Mouse (Mus musculus) lung, adult 2 months (tissue): Measurements from ENCODE around the gene Lct. TPM values are rescaled to one million over a fixed set of nuclear protein-coding genes. Genes with fewer than 3 reads are reported as not detected.

Source experiments
- DNase-seq: peaks from one replicate; pipeline ENCODE4 v3.0.0; 2022
- H3K4me1 ChIP-seq: fragments of 200-500 bp; 2 replicates; pipeline ENCODE4 v1.6.1; 2011; ENCODE audit warnings: low read length; ENCODE audit not compliant: control insufficient read depth, insufficient read depth
- H3K4me3 ChIP-seq: fragments of 200-500 bp; replicated peaks from 2 replicates; pipeline ENCODE3; 2011; ENCODE audit warnings: low read depth, mild to moderate bottlenecking, control low read depth, low read length; ENCODE audit errors: extremely low read depth
- CTCF ChIP-seq: fragments of 200-500 bp; IDR thresholded peaks from 2 replicates; pipeline ENCODE4 v1.5.1; 2011; ENCODE audit warnings: mild to moderate bottlenecking, low read length, control low read depth; ENCODE audit not compliant: insufficient read depth
- POLR2A ChIP-seq: fragments of 200-500 bp; IDR thresholded peaks from 2 replicates; pipeline ENCODE4 v1.6.1; 2011; ENCODE audit warnings: low read depth, mild to moderate bottlenecking, control low read depth, low read length, borderline replicate concordance; ENCODE audit errors: extremely low read depth
- WGBS: fragments of 180-500 bp; shearing (Covaris S2); methylation state at CpG from one replicate; pipeline ENCODE4 v1.1.7; 2018; 5-methylcytosine and 5-hydroxymethylcytosine counted together
- polyA plus RNA-seq: library from polyadenylated mRNA; depleted of rRNA; stranded (reverse); fragments of >200 nt; gene quantifications from 2 replicates; pipeline ENCODE4 v1.2.3, GENCODE M21; 2012; rRNA removed

Lct gene
- polyA plus RNA-seq: 0.09 and 0.17 TPM in 2 replicates

DNA sequence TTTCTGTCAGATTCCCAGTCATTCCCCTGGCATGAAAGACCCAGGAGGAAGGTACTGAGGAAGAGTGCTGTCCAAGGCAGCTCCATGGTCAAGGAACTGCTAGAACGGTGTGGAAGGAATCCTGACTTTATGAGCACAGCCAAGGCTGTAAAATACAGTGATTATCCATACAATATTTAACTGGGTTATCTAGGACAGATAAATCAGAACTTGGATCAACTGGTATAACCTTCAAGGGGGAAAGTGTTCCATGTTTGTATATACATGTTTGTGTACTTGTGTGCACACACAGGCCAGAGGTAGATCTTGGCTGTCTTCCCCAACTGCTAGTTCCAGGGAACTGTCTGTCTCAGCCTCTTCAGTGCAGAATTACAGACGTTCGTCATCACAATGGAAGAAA lies at the start of gene Lct:
Lct (minus strand) TSS at position 101 of the 400 bp plus-strand sequence.
- no peaks in the 10 kb centered on the region for H3K4me1 ChIP-seq
- 78% methylated on average over 3 of the region's 3 CpGs for WGBS
- DNase-seq: no peak
- H3K4me3 ChIP-seq: no peak within 1 kb of the TSS
- no peak for TF ChIP-seq CTCF
- no peak for TF ChIP-seq POLR2A

DNA sequence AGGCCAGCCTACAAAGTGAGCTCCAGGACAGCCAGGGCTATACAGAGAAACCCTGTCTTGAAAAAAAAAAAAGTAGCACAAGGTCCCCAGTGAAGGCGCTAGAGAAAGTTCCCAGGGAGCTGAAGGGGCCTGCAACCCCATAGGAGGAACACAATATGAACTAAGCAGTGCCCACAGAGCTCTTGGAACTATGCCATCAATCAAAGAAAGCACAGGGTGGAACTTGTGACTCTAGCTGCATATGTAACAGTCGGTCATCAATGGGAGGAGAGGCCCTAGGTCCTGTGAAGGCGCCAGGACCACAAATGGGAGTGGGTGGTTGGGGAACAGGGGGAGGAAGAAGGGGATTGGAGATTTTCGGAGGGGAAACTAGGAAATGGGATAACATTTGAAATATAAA lies 48.7 kb upstream of the Lct start:
- Histone ChIP-seq H3K4me3 (no peak overlapping the region), H3K4me1 (no peaks in the 10 kb centered on the region)
- TF ChIP-seq CTCF (no peak), POLR2A (no peak)
- 95% methylated on average over 4 of the region's 4 CpGs for WGBS
- DNase-seq: no peak

DNA sequence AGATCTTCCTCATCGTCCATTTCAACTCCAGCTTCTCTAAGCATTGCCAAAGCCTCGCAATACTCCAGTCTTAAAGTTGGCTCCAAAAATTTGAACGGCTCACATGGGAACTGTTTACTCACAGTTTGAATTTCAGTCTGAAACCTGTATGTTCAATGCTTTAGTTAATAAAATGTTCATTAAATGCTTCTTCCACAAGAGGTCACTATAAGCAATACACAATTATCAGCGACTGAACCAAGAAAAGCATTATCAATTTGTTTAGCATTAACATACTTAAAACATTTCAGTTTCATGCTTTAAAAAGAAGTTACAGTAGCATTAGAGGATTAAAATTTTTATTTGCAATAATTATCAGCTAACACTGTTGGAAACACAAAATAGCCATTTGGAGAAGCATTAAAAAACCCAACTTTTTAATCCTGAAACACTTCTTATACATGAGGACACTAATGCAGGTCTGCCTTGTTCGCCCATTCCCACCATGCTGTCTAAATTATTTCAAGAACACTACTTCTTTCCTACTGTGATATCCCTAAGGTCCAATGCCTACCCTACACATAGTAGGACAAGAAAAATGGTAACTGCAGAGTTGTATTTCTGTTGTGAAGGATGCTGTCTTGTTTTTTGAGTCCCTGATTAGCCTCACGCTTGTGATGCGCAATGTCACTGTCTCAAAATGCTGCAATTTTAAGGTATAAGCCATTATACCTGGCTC lies 44.2 kb upstream of the Lct start:
- peak; percentile 40; the same call in 1 of the 2 replicates for TF ChIP-seq CTCF
- no peak for TF ChIP-seq POLR2A
- DNase-seq: no peak
- Histone ChIP-seq H3K4me3 (no peak overlapping the region), H3K4me1 (no peaks in the 10 kb centered on the region)
- 67% methylated on average over 7 of the region's 7 CpGs for WGBS

DNA sequence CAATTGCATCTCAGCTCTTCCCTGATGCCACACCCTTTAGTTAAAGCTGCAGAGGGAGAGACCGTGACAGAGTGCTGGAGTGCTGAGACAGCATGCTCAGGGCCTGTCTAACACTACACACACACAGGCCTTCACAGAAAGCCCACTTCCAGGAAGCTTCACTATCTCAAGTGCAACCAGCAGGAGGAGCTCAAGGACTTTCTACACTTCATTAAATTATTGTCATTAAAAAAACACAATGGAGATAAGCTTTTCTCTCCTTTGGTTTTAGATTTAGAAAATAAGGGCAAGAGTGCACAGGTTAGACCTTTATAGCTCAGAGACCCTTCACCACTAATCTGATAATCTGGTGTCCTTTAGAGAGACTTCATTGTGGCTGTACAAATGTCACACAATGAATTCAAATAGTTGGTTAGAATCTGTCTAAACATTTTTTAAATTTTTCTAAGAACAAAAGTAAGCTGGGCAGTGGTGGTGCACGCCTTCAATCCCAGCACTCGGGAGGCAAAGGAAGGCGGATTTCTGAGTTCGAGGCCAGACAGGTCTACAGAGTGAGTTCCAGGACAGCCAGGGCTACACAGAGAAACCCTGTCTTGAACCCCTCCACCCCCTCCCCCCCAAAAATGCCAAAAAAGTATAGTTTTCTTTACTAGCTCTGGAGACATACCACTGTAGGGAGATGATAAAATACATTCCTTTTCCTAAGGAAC lies 40.8 kb upstream of the Lct start:
- H3K4me3 ChIP-seq: no peak overlapping the region
- no peaks in the 10 kb centered on the region for H3K4me1 ChIP-seq
- WGBS: 59% methylated on average over 5 of the region's 5 CpGs
- TF ChIP-seq CTCF (peak; percentile 31), POLR2A (no peak)
- DNase-seq: peak; percentile 36

DNA sequence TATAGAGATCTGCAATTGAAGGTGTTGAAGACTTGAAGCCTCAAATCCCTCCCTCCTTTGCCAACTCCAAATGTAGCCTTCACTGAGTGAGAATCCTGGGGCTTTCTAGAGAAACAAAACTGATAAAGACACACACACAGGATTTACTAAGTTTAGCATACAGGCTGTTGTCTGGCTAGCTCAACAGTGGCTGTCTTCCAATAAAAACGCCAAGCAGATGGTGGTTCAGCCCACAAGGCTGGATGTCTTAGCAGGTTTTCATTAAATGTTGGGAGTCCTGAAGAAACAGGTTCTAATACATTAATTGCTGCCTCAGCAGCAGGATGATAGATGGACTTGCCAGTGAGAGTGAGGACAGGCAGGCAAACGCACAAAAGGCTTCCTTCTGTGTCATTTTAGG lies 32.5 kb upstream of the Lct start:
- no peak for DNase-seq
- Histone ChIP-seq H3K4me3 (no peak overlapping the region), H3K4me1 (peaks cover 8% of the 10 kb centered on the region)
- 56% methylated on average over 2 of the region's 2 CpGs for WGBS
- no peak for TF ChIP-seq CTCF
- TF ChIP-seq POLR2A: no peak

DNA sequence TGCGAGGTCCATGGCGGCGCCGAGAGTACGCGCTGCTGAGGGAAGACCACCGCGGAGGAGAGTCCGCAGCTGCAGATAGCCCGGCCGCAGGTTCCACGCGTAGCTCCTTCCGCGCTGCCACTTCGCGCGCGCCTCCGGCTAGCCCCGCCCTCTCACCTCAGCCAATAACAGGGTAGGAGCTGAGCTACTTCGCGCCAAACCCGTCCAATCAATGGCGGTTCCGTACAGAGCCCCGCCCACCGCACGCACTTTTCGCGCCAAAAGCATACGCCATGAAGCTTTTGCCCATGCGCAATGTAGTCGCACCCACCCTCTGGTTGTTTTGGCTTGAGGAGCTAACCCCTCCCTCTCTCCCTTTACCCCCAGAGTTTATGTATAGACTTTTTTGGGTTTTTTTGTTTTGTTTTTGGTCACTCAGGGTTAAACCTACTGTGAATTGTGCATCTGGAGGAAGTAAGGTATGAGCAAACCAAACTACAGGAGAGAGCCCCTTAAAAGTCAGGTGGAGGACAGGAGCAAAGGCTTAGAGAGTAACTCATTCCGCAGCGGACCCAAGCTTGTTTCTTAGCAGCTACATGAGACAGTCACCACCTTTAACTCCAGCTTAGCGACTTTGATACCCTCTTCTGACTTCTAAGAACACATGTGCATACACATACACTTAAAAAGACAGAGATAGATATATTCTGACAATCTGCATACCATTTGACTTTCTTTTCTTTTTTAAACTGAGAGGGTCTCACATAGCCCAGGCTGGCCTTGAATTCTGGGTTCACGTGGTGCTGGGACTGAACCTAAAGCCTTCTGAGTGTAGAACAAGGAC lies 31.6 kb upstream of the Lct start, which contains the start of gene Mcm6:
Mcm6 (minus strand) TSS at position 111 of the 823 bp plus-strand sequence.
- peak; percentile 92 for DNase-seq
- Histone ChIP-seq H3K4me1 (peaks cover 8% of the 10 kb centered on the region), H3K4me3 (peak within 1 kb of the TSS; percentile 79)
- TF ChIP-seq CTCF (no peak), POLR2A (peak; percentile 50; the same call in 1 of the 2 replicates)
- 3% methylated on average over 38 of the region's 38 CpGs for WGBS

DNA sequence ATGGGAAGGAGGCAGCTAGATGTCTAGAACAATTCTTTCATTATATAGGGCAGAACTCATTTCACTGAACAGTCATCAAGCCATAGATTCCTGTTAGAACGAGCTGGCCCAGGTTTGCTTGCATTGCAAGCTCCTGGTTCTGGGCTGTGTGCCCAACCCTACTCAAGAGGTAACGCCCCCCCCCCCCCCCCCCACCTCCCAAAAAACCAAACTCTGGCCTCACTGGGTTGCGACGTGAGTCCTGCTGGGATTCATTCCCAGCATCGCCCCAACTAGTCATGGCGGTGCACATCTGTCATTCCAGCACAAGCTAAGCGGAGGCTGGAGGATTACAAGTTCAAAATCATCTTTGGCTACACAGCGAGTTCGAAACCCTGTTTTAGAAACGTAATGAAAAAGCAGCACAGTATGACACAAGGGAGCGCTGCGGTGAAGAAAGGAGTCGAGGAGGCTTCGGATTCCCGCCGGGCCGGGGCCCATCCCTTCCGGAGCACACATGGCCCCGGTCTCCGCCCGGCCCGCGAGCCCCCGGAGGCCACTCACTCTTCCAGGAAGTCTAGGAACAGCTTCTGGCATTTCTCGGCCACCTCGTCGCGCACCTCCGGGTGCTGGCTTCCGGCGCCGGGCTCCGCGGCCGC lies 30.9 kb upstream of the Lct start:
- DNase-seq: no peak
- Histone ChIP-seq H3K4me1 (peaks cover 8% of the 10 kb centered on the region), H3K4me3 (peak overlapping the region; percentile 79)
- TF ChIP-seq POLR2A (no peak), CTCF (no peak)
- WGBS: under 1% methylated on average over 35 of the region's 35 CpGs

DNA sequence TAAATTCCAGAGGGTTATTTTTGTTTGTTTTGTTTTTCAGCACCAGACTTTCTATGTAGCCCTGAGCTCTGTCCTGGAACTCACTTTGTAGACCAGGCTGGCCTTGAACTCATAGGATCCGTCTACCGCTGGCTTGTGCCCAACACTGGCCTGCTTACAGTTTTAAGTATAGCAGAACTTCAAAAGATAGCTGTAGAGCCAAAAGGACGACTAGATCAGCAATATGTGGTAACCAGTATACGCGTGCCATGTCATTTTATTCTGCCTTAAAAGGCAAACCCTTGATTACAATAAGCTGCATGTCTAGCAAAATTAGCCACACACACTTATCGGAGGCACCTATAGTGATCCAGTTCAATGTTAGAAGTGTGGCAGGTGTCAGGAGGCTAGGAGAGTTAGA lies 30.2 kb upstream of the Lct start:
- 45% methylated on average over 6 of the region's 6 CpGs for WGBS
- TF ChIP-seq POLR2A: no peak
- TF ChIP-seq CTCF: no peak
- Histone ChIP-seq H3K4me3 (peak overlapping the region; percentile 3), H3K4me1 (peaks cover 8% of the 10 kb centered on the region)
- DNase-seq: no peak

DNA sequence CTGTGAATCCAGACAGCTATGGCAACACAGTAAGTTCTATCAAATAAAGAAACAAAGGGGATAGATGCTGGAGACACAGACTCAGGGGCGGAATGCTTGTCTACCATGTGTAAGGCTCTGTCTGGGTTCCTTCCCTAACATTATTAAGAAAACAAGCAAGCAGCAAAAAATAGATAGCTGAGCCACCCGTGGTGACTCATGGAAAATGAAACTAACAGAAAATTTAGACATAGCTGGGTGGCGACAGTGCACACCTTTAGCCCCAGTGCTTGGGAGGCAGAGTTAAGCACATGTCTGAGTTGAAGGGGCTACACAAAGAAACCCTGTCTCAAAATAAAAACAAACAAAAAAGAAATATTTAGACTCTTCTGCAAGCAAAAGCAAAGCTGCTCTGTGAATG lies 29.3 kb upstream of the Lct start:
- DNase-seq: no peak
- Histone ChIP-seq H3K4me1 (peaks cover 8% of the 10 kb centered on the region), H3K4me3 (no peak overlapping the region)
- WGBS: 26% methylated on average over 3 of the region's 3 CpGs
- TF ChIP-seq POLR2A: no peak
- no peak for TF ChIP-seq CTCF
